Mouse (Mus musculus) adrenal gland, adult 2 months (tissue): ENCODE measurements at regions not wholly inside any gene's neighbourhood (a gene's known extent, or its start where the extent isn't known, plus 50 kb on each side); places are given as distances from the start of the nearest gene placed in this dataset.

Source experiments
- DNase-seq: peaks from one replicate; pipeline ENCODE4 v3.0.0; 2021

GRCm38 (mm10) chr9:90326531-90326930, 55.9 kb upstream of the Tbc1d2b start:
- DNase-seq = no peak
